Mouse (Mus musculus) kidney, postnatal 36 days (tissue): ENCODE data around the gene Fosl2.
A peak's percentile ranks its signal among the peaks of the same experiment; 100 is the strongest.

Experiments used
- DNase-seq, 2 experiments: peaks; one replicate each; pipeline ENCODE4 v3.0.0; 2021 to 2022; ENCODE audit warnings: mixed read lengths in 2 of 2

The Fosl2 gene

GRCm38 (mm10) chr5:32182885-32183629 is 47.5 kb downstream of the Fosl2 start:
- DNase-seq: peak in 1 of 2 experiments; percentile 7

GRCm38 (mm10) chr5:32187717-32188116 is 52.1 kb downstream of the Fosl2 start:
- no peak for DNase-seq

- DNase-seq: no peak
These were observed 55.7 kb downstream of the Fosl2 start for GRCm38 (mm10) chr5:32191259-32191658.

- DNase-seq: peak; percentile 13 to 18
These were observed 56.6 kb downstream of the Fosl2 start for GRCm38 (mm10) chr5:32192016-32192845.

GRCm38 (mm10) chr5:32194236-32194635 is 58.6 kb downstream of the Fosl2 start:
- DNase-seq: no peak

GRCm38 (mm10) chr5:32195857-32196609 is 60.4 kb downstream of the Fosl2 start:
- DNase-seq: peak; percentile 31 to 38

- DNase-seq: peak; percentile 93 to 97
These were observed 62.1 kb downstream of the Fosl2 start for GRCm38 (mm10) chr5:32197698-32198097.

- DNase-seq: no peak
These were observed 63.5 kb downstream of the Fosl2 start for GRCm38 (mm10) chr5:32199136-32199535.

GRCm38 (mm10) chr5:32199594-32199993 is 64.0 kb downstream of the Fosl2 start:
- no peak for DNase-seq

GRCm38 (mm10) chr5:32204653-32205052 is 69.1 kb downstream of the Fosl2 start:
- peak in 1 of 2 experiments; percentile 14 for DNase-seq

GRCm38 (mm10) chr5:32206726-32207125 is 71.1 kb downstream of the Fosl2 start:
- peak in 1 of 2 experiments; percentile 27 for DNase-seq
